Mouse (Mus musculus): Measurements from ENCODE around the gene Pcdh7.
"Not testable (repeated sequence)": the region's sequence is repeated elsewhere in the genome, so short reads cannot be mapped to it uniquely, and the experiment has no call there.

Pcdh7 gene

GRCm38 (mm10) chr5:57717906-57718875, at the start of gene Pcdh7:
Gene Pcdh7, plus strand, starts transcription at chr5:57717967.
- DNase-seq: no peak

GRCm38 (mm10) chr5:57676970-57677369, 40.8 kb upstream of the Pcdh7 start:
- DNase-seq: not testable (repeated sequence)

- DNase-seq: no peak
Observed at GRCm38 (mm10) chr5:57708396-57708795, 9.4 kb upstream of the Pcdh7 start.

- no peak for DNase-seq
Observed at GRCm38 (mm10) chr5:57713980-57714379, 3.8 kb upstream of the Pcdh7 start.

GRCm38 (mm10) chr5:57714621-57715523, 2.9 kb upstream of the Pcdh7 start:
- DNase-seq: no peak

- DNase-seq: no peak
Observed at GRCm38 (mm10) chr5:57715524-57716400, 2.0 kb upstream of the Pcdh7 start.

- no peak for DNase-seq
Observed at GRCm38 (mm10) chr5:57716421-57717237, 1.1 kb upstream of the Pcdh7 start.

- DNase-seq: no peak
Observed at GRCm38 (mm10) chr5:57717238-57717905, 395 bp upstream of the Pcdh7 start.

GRCm38 (mm10) chr5:57718876-57719593, 1.3 kb downstream of the Pcdh7 start:
- DNase-seq: no peak

- no peak for DNase-seq
Observed at GRCm38 (mm10) chr5:57719594-57720185, 1.9 kb downstream of the Pcdh7 start.

GRCm38 (mm10) chr5:57720206-57720880, 2.6 kb downstream of the Pcdh7 start:
- no peak for DNase-seq

GRCm38 (mm10) chr5:57721148-57721712, 3.5 kb downstream of the Pcdh7 start:
- no peak for DNase-seq

GRCm38 (mm10) chr5:57721927-57722326, 4.2 kb downstream of the Pcdh7 start:
- DNase-seq: no peak

- no peak for DNase-seq
Observed at GRCm38 (mm10) chr5:57733451-57733850, 15.7 kb downstream of the Pcdh7 start.

GRCm38 (mm10) chr5:57735723-57736122, 18.0 kb downstream of the Pcdh7 start:
- DNase-seq: no peak

- no peak for DNase-seq
Observed at GRCm38 (mm10) chr5:57742924-57743323, 25.2 kb downstream of the Pcdh7 start.

GRCm38 (mm10) chr5:57743956-57744661, 26.3 kb downstream of the Pcdh7 start:
- DNase-seq: no peak

GRCm38 (mm10) chr5:57745879-57746278, 28.1 kb downstream of the Pcdh7 start:
- DNase-seq: no peak

All from B cell, adult 2 months (primary cell).